Mouse (Mus musculus): ENCODE data around the gene Gpatch2. TPM values are rescaled to one million over a fixed set of nuclear protein-coding genes. Genes with fewer than 3 reads are reported as not detected.

Gene Gpatch2
- polyA plus RNA-seq, 1 experiment from 2014 or later = 21.1 TPM

- Histone ChIP-seq H3K9me3 (replicated peaks) (no peaks in the 10 kb centered on the region), H3K36me3 (no peaks in the 10 kb centered on the region), H3K4me1 (peaks cover 14% of the 10 kb centered on the region), H3K9ac (no peak overlapping the region), H3K27me3 (no peaks in the 10 kb centered on the region), H3K27ac (0 out of 2 replicates have a peak overlapping the region, but pooled peaks have one; percentile 14), H3K4me3 (replicated peaks) (no peak overlapping the region), H3K4me2 (no peak overlapping the region)
- WGBS = 57% methylated on average over 10 of the region's 10 CpGs
- 0 out of 2 replicates have a peak, but pooled peaks have one; percentile 49 for ATAC-seq (replicated peaks; ENCODE audit: low FRiP score)
These were observed 76.4 kb downstream of the Gpatch2 start for GRCm38 (mm10) chr1:187291480-187292394.

- no peak overlapping the region for H3K4me2 ChIP-seq
- ATAC-seq (replicated peaks; ENCODE audit: low FRiP score) = no peak
- 85% methylated on average over 3 of the region's 3 CpGs for WGBS
These were observed 77.1 kb downstream of the Gpatch2 start for GRCm38 (mm10) chr1:187292395-187292749.

GRCm38 (mm10) chr1:187293233-187293632, 77.9 kb downstream of the Gpatch2 start:
- H3K27me3 ChIP-seq = no peaks in the 10 kb centered on the region
- H3K4me2 ChIP-seq = no peak overlapping the region
- 72% methylated on average over 3 of the region's 3 CpGs for WGBS
- H3K36me3 ChIP-seq = no peaks in the 10 kb centered on the region
- H3K4me3 ChIP-seq (replicated peaks) = no peak overlapping the region
- H3K9me3 ChIP-seq (replicated peaks) = no peaks in the 10 kb centered on the region
- H3K27ac ChIP-seq = no peak overlapping the region
- H3K9ac ChIP-seq = no peak overlapping the region
- peaks cover 14% of the 10 kb centered on the region for H3K4me1 ChIP-seq
- no peak for ATAC-seq (replicated peaks; ENCODE audit: low FRiP score)

More at GRCm38 (mm10) chr1:187292395-187292749, 77.1 kb downstream of the Gpatch2 start:
- H3K27ac ChIP-seq = no peak overlapping the region
- peaks cover 14% of the 10 kb centered on the region for H3K4me1 ChIP-seq
- no peak overlapping the region for H3K9ac ChIP-seq
- no peak overlapping the region for H3K4me3 ChIP-seq (replicated peaks)
- H3K27me3 ChIP-seq = no peaks in the 10 kb centered on the region
- no peaks in the 10 kb centered on the region for H3K9me3 ChIP-seq (replicated peaks)
- no peaks in the 10 kb centered on the region for H3K36me3 ChIP-seq

GRCm38 (mm10) chr1:187294522-187294921, 79.2 kb downstream of the Gpatch2 start:
- 86% methylated on average over 5 of the region's 5 CpGs for WGBS
- Histone ChIP-seq H3K9me3 (replicated peaks) (no peaks in the 10 kb centered on the region), H3K4me1 (peaks cover 14% of the 10 kb centered on the region), H3K27ac (no peak overlapping the region), H3K4me2 (no peak overlapping the region), H3K27me3 (no peaks in the 10 kb centered on the region), H3K36me3 (no peaks in the 10 kb centered on the region), H3K4me3 (replicated peaks) (no peak overlapping the region), H3K9ac (no peak overlapping the region)
- no peak for ATAC-seq (replicated peaks; ENCODE audit: low FRiP score)

- no peak for ATAC-seq (replicated peaks; ENCODE audit: low FRiP score)
- H3K27me3 ChIP-seq = no peaks in the 10 kb centered on the region
- H3K27ac ChIP-seq = no peak overlapping the region
- no peak overlapping the region for H3K4me3 ChIP-seq (replicated peaks)
- H3K4me2 ChIP-seq = no peak overlapping the region
- 89% methylated on average over 6 of the region's 6 CpGs for WGBS
- H3K9ac ChIP-seq = no peak overlapping the region
- H3K9me3 ChIP-seq (replicated peaks) = no peaks in the 10 kb centered on the region
- peaks cover 16% of the 10 kb centered on the region for H3K4me1 ChIP-seq
- no peaks in the 10 kb centered on the region for H3K36me3 ChIP-seq
These were observed 79.8 kb downstream of the Gpatch2 start for GRCm38 (mm10) chr1:187295038-187295559.

- no peaks in the 10 kb centered on the region for H3K36me3 ChIP-seq
- WGBS = 91% methylated on average over 1 of the region's 1 CpGs
- ATAC-seq (replicated peaks; ENCODE audit: low FRiP score) = no peak
These were observed 80.4 kb downstream of the Gpatch2 start for GRCm38 (mm10) chr1:187295711-187296110.

GRCm38 (mm10) chr1:187299236-187299635, 83.9 kb downstream of the Gpatch2 start:
- no peak for ATAC-seq (replicated peaks; ENCODE audit: low FRiP score)
- Histone ChIP-seq H3K4me1 (peaks cover 12% of the 10 kb centered on the region), H3K36me3 (no peaks in the 10 kb centered on the region), H3K9ac (no peak overlapping the region), H3K27ac (no peak overlapping the region), H3K9me3 (replicated peaks) (no peaks in the 10 kb centered on the region), H3K27me3 (no peaks in the 10 kb centered on the region), H3K4me3 (replicated peaks) (no peak overlapping the region), H3K4me2 (no peak overlapping the region)
- WGBS = 69% methylated on average over 4 of the region's 4 CpGs

More at GRCm38 (mm10) chr1:187295711-187296110, 80.4 kb downstream of the Gpatch2 start:
- Histone ChIP-seq H3K4me2 (no peak overlapping the region), H3K27me3 (no peaks in the 10 kb centered on the region), H3K4me3 (replicated peaks) (no peak overlapping the region), H3K27ac (no peak overlapping the region), H3K9ac (no peak overlapping the region), H3K9me3 (replicated peaks) (no peaks in the 10 kb centered on the region), H3K4me1 (peaks cover 21% of the 10 kb centered on the region)

GRCm38 (mm10) chr1:187300626-187301025, 85.3 kb downstream of the Gpatch2 start:
- Histone ChIP-seq H3K27ac (peak overlapping the region; percentile 64; the same call in 1 of the 2 replicates), H3K9ac (no peak overlapping the region), H3K36me3 (no peaks in the 10 kb centered on the region), H3K27me3 (no peaks in the 10 kb centered on the region), H3K9me3 (replicated peaks) (no peaks in the 10 kb centered on the region), H3K4me1 (peaks cover 12% of the 10 kb centered on the region), H3K4me3 (replicated peaks) (no peak overlapping the region), H3K4me2 (no peak overlapping the region)
- WGBS = 40% methylated on average over 5 of the region's 5 CpGs
- ATAC-seq (replicated peaks; ENCODE audit: low FRiP score) = peak; percentile 52; the same call in 1 of the 2 replicates

- no peak overlapping the region for H3K4me2 ChIP-seq
- WGBS = 88% methylated on average over 10 of the region's 10 CpGs
- H3K4me1 ChIP-seq = peaks cover 17% of the 10 kb centered on the region
- no peaks in the 10 kb centered on the region for H3K9me3 ChIP-seq (replicated peaks)
- H3K27me3 ChIP-seq = no peaks in the 10 kb centered on the region
- ATAC-seq (replicated peaks; ENCODE audit: low FRiP score) = no peak
- H3K27ac ChIP-seq = no peak overlapping the region
- H3K36me3 ChIP-seq = 0 out of 2 replicates have a peak, but pooled peaks cover 5% of the 10 kb centered on the region
- H3K4me3 ChIP-seq (replicated peaks) = no peak overlapping the region
- H3K9ac ChIP-seq = no peak overlapping the region
These were observed 87.9 kb downstream of the Gpatch2 start for GRCm38 (mm10) chr1:187303221-187303620.

- Histone ChIP-seq H3K9me3 (replicated peaks) (no peaks in the 10 kb centered on the region), H3K9ac (no peak overlapping the region), H3K4me1 (0 out of 2 replicates have a peak, but pooled peaks cover 6% of the 10 kb centered on the region), H3K4me2 (no peak overlapping the region), H3K4me3 (replicated peaks) (no peak overlapping the region), H3K36me3 (0 out of 2 replicates have a peak, but pooled peaks cover 5% of the 10 kb centered on the region), H3K27ac (no peak overlapping the region), H3K27me3 (no peaks in the 10 kb centered on the region)
- ATAC-seq (replicated peaks; ENCODE audit: low FRiP score) = no peak
- WGBS = 93% methylated on average over 4 of the region's 4 CpGs
These were observed 92.0 kb downstream of the Gpatch2 start for GRCm38 (mm10) chr1:187307335-187307734.

GRCm38 (mm10) chr1:187308523-187308922, 93.2 kb downstream of the Gpatch2 start:
- H3K4me1 ChIP-seq = 0 out of 2 replicates have a peak, but pooled peaks cover 6% of the 10 kb centered on the region
- WGBS = 85% methylated on average over 2 of the region's 2 CpGs
- 0 out of 2 replicates have a peak, but pooled peaks cover 5% of the 10 kb centered on the region for H3K36me3 ChIP-seq
- H3K4me2 ChIP-seq = no peak overlapping the region
- H3K27me3 ChIP-seq = no peaks in the 10 kb centered on the region
- H3K27ac ChIP-seq = no peak overlapping the region
- no peak overlapping the region for H3K9ac ChIP-seq
- no peaks in the 10 kb centered on the region for H3K9me3 ChIP-seq (replicated peaks)
- no peak overlapping the region for H3K4me3 ChIP-seq (replicated peaks)
- ATAC-seq (replicated peaks; ENCODE audit: low FRiP score) = no peak

GRCm38 (mm10) chr1:187311122-187311521, 95.8 kb downstream of the Gpatch2 start:
- Histone ChIP-seq H3K9ac (no peak overlapping the region), H3K27me3 (no peaks in the 10 kb centered on the region), H3K4me1 (0 out of 2 replicates have a peak, but pooled peaks cover 6% of the 10 kb centered on the region), H3K36me3 (0 out of 2 replicates have a peak, but pooled peaks cover 5% of the 10 kb centered on the region), H3K9me3 (replicated peaks) (no peaks in the 10 kb centered on the region), H3K4me2 (no peak overlapping the region), H3K4me3 (replicated peaks) (no peak overlapping the region), H3K27ac (no peak overlapping the region)
- no peak for ATAC-seq (replicated peaks; ENCODE audit: low FRiP score)
- WGBS = 85% methylated on average over 6 of the region's 6 CpGs
